Mouse (Mus musculus): ENCODE data around the gene Gm3417. TPM values are rescaled to one million over a fixed set of nuclear protein-coding genes. Genes with fewer than 3 reads are reported as not detected.
A peak's percentile ranks its signal among the peaks of the same experiment; 100 is the strongest.
"Not testable (repeated sequence)": the region's sequence is repeated elsewhere in the genome, so short reads cannot be mapped to it uniquely, and the experiment has no call there.

The Gm3417 gene
- polyA plus RNA-seq, 1 experiment from 2014 or later = not detected

- not testable (repeated sequence) for H3K9ac ChIP-seq (ENCODE audit: low read length); H3K36me3 ChIP-seq (ENCODE audit: control insufficient read depth, insufficient read depth, low read length); H3K9me3 ChIP-seq (ENCODE audit: control insufficient read depth, low read length); DNase-seq (ENCODE audit: low spot score); H3K4me2 ChIP-seq (ENCODE audit: low read depth); H3K4me3 ChIP-seq (ENCODE audit: low read depth, low read length); H3K4me1 ChIP-seq (ENCODE audit: control insufficient read depth, insufficient read depth, low read length); H3K27ac ChIP-seq (ENCODE audit: low read depth, low read length); ATAC-seq (ENCODE audit: insufficient read depth, low FRiP score, low TSS enrichment); H3K27me3 ChIP-seq (ENCODE audit: control insufficient read depth, insufficient read depth, low read length)
- WGBS = no CpG with 5 or more reads among the region's 5 CpGs
Observed at GRCm38 (mm10) chr17:14994140-14994539, 15.6 kb upstream of the Gm3417 start.

DNA sequence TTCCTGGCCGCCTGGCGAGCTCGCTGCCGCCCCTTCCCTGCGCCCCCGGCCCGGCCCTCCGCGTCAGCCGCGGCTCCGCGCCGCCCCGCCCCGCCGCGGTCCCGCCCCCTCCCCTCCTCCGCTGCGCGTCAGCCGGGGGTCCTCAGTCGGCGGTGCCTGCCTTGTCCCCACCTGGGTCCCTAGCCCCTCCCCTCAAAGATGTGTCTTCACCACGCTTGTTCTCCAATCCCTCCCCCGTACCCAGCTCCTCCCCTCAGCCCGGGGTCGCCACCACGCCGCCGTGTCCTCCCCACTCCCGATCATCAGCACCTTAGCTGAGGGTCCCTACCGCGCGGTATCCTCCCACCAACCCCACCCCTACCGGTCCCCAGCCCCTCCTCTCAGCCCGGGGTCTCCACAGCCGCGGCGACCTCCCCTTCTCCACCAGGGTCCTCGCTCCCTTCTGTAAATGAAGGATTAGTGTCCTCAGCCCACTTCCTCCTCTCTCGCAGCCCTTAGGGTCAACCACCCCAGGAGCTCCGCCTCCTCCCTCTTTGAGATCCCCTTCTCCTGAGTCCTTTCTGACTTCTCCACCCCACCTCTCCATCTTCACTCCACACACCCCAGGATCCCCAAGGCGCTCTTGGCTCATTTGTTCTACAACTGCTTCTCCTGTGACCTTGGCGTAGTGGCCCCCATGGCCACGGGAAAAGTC is 14.7 kb upstream of the Gm3417 start:
- ATAC-seq (ENCODE audit: insufficient read depth, low FRiP score, low TSS enrichment) = peak; percentile 90
- H3K4me1 ChIP-seq (ENCODE audit: control insufficient read depth, insufficient read depth, low read length); H3K9me3 ChIP-seq (ENCODE audit: control insufficient read depth, low read length); H3K9ac ChIP-seq (ENCODE audit: low read length); H3K27me3 ChIP-seq (ENCODE audit: control insufficient read depth, insufficient read depth, low read length); DNase-seq (ENCODE audit: low spot score); H3K27ac ChIP-seq (ENCODE audit: low read depth, low read length); H3K36me3 ChIP-seq (ENCODE audit: control insufficient read depth, insufficient read depth, low read length); H3K4me3 ChIP-seq (ENCODE audit: low read depth, low read length); H3K4me2 ChIP-seq (ENCODE audit: low read depth): not testable (repeated sequence)
- no CpG with 5 or more reads among the region's 47 CpGs for WGBS

- DNase-seq (ENCODE audit: low spot score); H3K36me3 ChIP-seq (ENCODE audit: control insufficient read depth, insufficient read depth, low read length); H3K4me1 ChIP-seq (ENCODE audit: control insufficient read depth, insufficient read depth, low read length); H3K4me2 ChIP-seq (ENCODE audit: low read depth); H3K9ac ChIP-seq (ENCODE audit: low read length); H3K9me3 ChIP-seq (ENCODE audit: control insufficient read depth, low read length); H3K27ac ChIP-seq (ENCODE audit: low read depth, low read length); H3K27me3 ChIP-seq (ENCODE audit: control insufficient read depth, insufficient read depth, low read length); H3K4me3 ChIP-seq (ENCODE audit: low read depth, low read length): not testable (repeated sequence)
- peak; percentile 73 for ATAC-seq (ENCODE audit: insufficient read depth, low FRiP score, low TSS enrichment)
- no CpG with 5 or more reads among the region's 98 CpGs for WGBS
Observed at GRCm38 (mm10) chr17:14992522-14993138, 14.0 kb upstream of the Gm3417 start.

DNA sequence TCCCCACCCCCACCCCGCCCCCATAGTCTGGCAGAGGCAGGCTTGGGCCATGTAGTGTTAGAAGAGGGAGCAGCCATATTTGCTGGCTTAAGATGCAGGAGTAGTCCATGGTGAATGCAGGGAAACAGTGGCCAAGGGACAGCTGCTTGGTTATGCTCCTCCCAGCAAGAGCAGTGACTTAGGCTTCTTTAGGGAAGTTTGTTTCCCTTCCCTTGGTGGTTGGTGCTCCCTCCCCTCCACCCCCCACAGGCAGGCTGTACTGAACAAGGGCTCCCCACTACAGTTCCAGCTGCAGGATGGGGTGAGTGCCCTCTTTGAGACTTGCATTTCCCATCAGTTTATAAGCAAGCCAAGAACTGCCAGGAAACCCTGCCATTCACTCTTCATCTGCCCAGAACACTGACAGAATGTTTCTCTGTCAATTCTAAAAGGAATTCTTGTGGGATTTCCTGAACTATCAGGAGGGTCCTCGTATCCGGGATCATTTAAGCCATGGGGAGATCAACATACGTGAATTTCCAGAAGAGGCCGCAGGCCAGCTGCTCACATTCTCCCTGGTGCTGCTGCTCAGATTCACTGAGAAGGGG is 11.6 kb upstream of the Gm3417 start:
- not testable (repeated sequence) for H3K4me2 ChIP-seq (ENCODE audit: low read depth); H3K9ac ChIP-seq (ENCODE audit: low read length); H3K4me3 ChIP-seq (ENCODE audit: low read depth, low read length); ATAC-seq (ENCODE audit: insufficient read depth, low FRiP score, low TSS enrichment); DNase-seq (ENCODE audit: low spot score); H3K9me3 ChIP-seq (ENCODE audit: control insufficient read depth, low read length); H3K4me1 ChIP-seq (ENCODE audit: control insufficient read depth, insufficient read depth, low read length); H3K27me3 ChIP-seq (ENCODE audit: control insufficient read depth, insufficient read depth, low read length); H3K27ac ChIP-seq (ENCODE audit: low read depth, low read length); H3K36me3 ChIP-seq (ENCODE audit: control insufficient read depth, insufficient read depth, low read length)
- WGBS = 82% methylated on average over 4 of the region's 5 CpGs

GRCm38 (mm10) chr17:14977718-14978361 is 750 bp downstream of the Gm3417 start:
- not testable (repeated sequence) for DNase-seq (ENCODE audit: low spot score); H3K4me1 ChIP-seq (ENCODE audit: control insufficient read depth, insufficient read depth, low read length); H3K4me3 ChIP-seq (ENCODE audit: low read depth, low read length); ATAC-seq (ENCODE audit: insufficient read depth, low FRiP score, low TSS enrichment); H3K4me2 ChIP-seq (ENCODE audit: low read depth); H3K9me3 ChIP-seq (ENCODE audit: control insufficient read depth, low read length); H3K27me3 ChIP-seq (ENCODE audit: control insufficient read depth, insufficient read depth, low read length); H3K36me3 ChIP-seq (ENCODE audit: control insufficient read depth, insufficient read depth, low read length); H3K27ac ChIP-seq (ENCODE audit: low read depth, low read length); H3K9ac ChIP-seq (ENCODE audit: low read length)
- 4% methylated on average over 4 of the region's 7 CpGs for WGBS

- not testable (repeated sequence) for H3K9ac ChIP-seq (ENCODE audit: low read length); H3K4me3 ChIP-seq (ENCODE audit: low read depth, low read length); H3K27ac ChIP-seq (ENCODE audit: low read depth, low read length); H3K4me1 ChIP-seq (ENCODE audit: control insufficient read depth, insufficient read depth, low read length); H3K36me3 ChIP-seq (ENCODE audit: control insufficient read depth, insufficient read depth, low read length); DNase-seq (ENCODE audit: low spot score); H3K9me3 ChIP-seq (ENCODE audit: control insufficient read depth, low read length); H3K4me2 ChIP-seq (ENCODE audit: low read depth); H3K27me3 ChIP-seq (ENCODE audit: control insufficient read depth, insufficient read depth, low read length); ATAC-seq (ENCODE audit: insufficient read depth, low FRiP score, low TSS enrichment)
- WGBS = no CpG with 5 or more reads among the region's 6 CpGs
Observed at GRCm38 (mm10) chr17:14968373-14968913, 10.1 kb downstream of the Gm3417 start.

- H3K27ac ChIP-seq (ENCODE audit: low read depth, low read length); H3K9me3 ChIP-seq (ENCODE audit: control insufficient read depth, low read length); H3K4me2 ChIP-seq (ENCODE audit: low read depth); H3K4me1 ChIP-seq (ENCODE audit: control insufficient read depth, insufficient read depth, low read length); H3K9ac ChIP-seq (ENCODE audit: low read length); H3K27me3 ChIP-seq (ENCODE audit: control insufficient read depth, insufficient read depth, low read length); DNase-seq (ENCODE audit: low spot score); H3K36me3 ChIP-seq (ENCODE audit: control insufficient read depth, insufficient read depth, low read length); H3K4me3 ChIP-seq (ENCODE audit: low read depth, low read length): not testable (repeated sequence)
- peak; percentile 89 for ATAC-seq (ENCODE audit: insufficient read depth, low FRiP score, low TSS enrichment)
- WGBS = no CpG with 5 or more reads among the region's 44 CpGs
Observed at GRCm38 (mm10) chr17:14961557-14962154, 16.9 kb downstream of the Gm3417 start.

DNA sequence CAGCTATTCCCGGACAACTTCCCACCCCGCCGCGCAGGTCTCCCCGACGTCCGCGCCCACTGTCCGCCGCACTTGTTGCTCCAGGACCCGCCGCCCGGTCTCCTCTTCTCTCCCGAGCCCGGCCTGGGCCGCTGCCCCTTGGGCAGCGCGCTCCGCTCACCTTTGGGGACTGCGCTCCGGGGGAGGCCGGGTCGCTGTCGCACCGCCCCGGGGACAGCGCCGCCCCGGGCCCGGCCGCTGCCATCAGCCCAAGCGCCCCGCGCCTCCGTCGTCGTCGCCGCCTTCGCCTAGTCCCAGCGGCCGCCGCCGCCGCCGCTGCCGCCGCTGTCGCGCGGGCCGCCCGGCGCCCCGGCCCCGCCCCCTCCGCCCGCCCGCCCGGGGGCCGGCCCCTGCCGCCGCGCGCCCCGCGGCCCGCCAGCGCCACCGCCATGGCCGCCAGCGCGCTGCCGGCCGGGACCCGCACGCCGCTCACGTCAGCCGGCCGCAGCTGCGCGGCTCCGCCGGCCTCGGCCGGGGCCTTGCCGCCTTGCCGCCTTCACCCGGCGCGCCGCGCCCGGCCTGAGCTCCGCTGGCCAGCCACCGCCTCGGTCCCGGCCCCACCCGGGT is 17.5 kb downstream of the Gm3417 start, which contains the start of gene Phf10:
TSS of gene Phf10 (minus strand) at position 323 of the 606 bp plus-strand sequence.
- H3K27me3 ChIP-seq (ENCODE audit: control insufficient read depth, insufficient read depth, low read length); H3K9me3 ChIP-seq (ENCODE audit: control insufficient read depth, low read length); H3K36me3 ChIP-seq (ENCODE audit: control insufficient read depth, insufficient read depth, low read length); H3K4me1 ChIP-seq (ENCODE audit: control insufficient read depth, insufficient read depth, low read length); H3K27ac ChIP-seq (ENCODE audit: low read depth, low read length); ATAC-seq (ENCODE audit: insufficient read depth, low FRiP score, low TSS enrichment): not testable (repeated sequence)
- H3K4me2 ChIP-seq (ENCODE audit: low read depth) = peak within 1 kb of the TSS; percentile 93
- under 1% methylated on average over 35 of the region's 100 CpGs for WGBS
- peak within 1 kb of the TSS; percentile 61 for H3K9ac ChIP-seq (ENCODE audit: low read length)
- DNase-seq (ENCODE audit: low spot score) = peak; percentile 46
- peak within 1 kb of the TSS; percentile 65 for H3K4me3 ChIP-seq (ENCODE audit: low read depth, low read length)
